Comparison of ENCODE assay signal across 8 mouse cellular contexts in genomic region chr6:87810713-87811669, GRCm38 (mm10). TPM values are rescaled to one million over a fixed set of nuclear protein-coding genes. Genes with fewer than 3 reads are reported as not detected.
DNase-seq lines count a peak whose midpoint lies in the region; ATAC-seq lines count a peak whose summit lies in the region.

No protein-coding gene starts in this region.

- H3K9ac ChIP-seq in heart, embryonic 12.5 days, result peak overlapping the region; percentile 84
- H3K9ac ChIP-seq in kidney, embryonic 15.5 days, result peak overlapping the region; percentile 79
- H3K9ac ChIP-seq in liver, embryonic 13.5 days, result peak overlapping the region; percentile 99
- peak overlapping the region; percentile 57 for H3K9ac ChIP-seq in stomach, embryonic 14.5 days (replicated peaks; ENCODE audit: low read depth, low read length)

- H3K36me3 ChIP-seq in heart, embryonic 12.5 days, result peaks cover 6% of the 10 kb centered on the region
- peaks cover 13% of the 10 kb centered on the region for H3K36me3 ChIP-seq in kidney, embryonic 15.5 days
- H3K36me3 ChIP-seq in liver, embryonic 13.5 days, result peaks cover 32% of the 10 kb centered on the region
- peaks cover 7% of the 10 kb centered on the region; the same call in 1 of the 2 replicates for H3K36me3 ChIP-seq in stomach, embryonic 14.5 days (ENCODE audit: control insufficient read depth, insufficient read depth, low read length)

- ATAC-seq in erythroblast, adult 5-6 weeks (replicated peaks; ENCODE audit: low FRiP score, poor library complexity, severe bottlenecking), result 0 out of 2 replicates have a peak, but pooled peaks have one; percentile 7
- ATAC-seq in heart, embryonic 12.5 days (ENCODE audit: insufficient number of reproducible peaks, low FRiP score), result peak; percentile 22
- ATAC-seq in kidney, embryonic 15.5 days (replicated peaks; ENCODE audit: low FRiP score), result peak; percentile 19
- peak; percentile 6 for ATAC-seq in liver, embryonic 13.5 days (ENCODE audit: low read depth)
- no peak; the same call in 1 of the 2 replicates for ATAC-seq in stomach, embryonic 14.5 days (ENCODE audit: insufficient number of reproducible peaks, insufficient read depth, low FRiP score, low read depth)

- peak; percentile 47 to 64 for DNase-seq in left cerebral cortex, adult 18-20 months (ENCODE audit: low spot score in 2 of 2)
- no peak for DNase-seq in left cerebral cortex, adult 11 months (ENCODE audit: low spot score)
- DNase-seq in liver, embryonic 13.5 days, result peak; percentile 45
- peak; percentile 63 to 65 for DNase-seq in natural killer cell, adult 2 months (ENCODE audit: low spot score in 2 of 2)

- no peaks in the 10 kb centered on the region for H3K9me3 ChIP-seq in heart, embryonic 12.5 days (replicated peaks)
- no peaks in the 10 kb centered on the region for H3K9me3 ChIP-seq in kidney, embryonic 15.5 days (replicated peaks)
- no peaks in the 10 kb centered on the region for H3K9me3 ChIP-seq in liver, embryonic 13.5 days (replicated peaks)
- no peaks in the 10 kb centered on the region for H3K9me3 ChIP-seq in stomach, embryonic 14.5 days (ENCODE audit: control insufficient read depth, low read depth, low read length)

- H3K27ac ChIP-seq in heart, embryonic 12.5 days (ENCODE audit: poor library complexity, severe bottlenecking), result peak overlapping the region; percentile 79
- H3K27ac ChIP-seq in kidney, embryonic 15.5 days, result peak overlapping the region; percentile 91
- peak overlapping the region; percentile 98 for H3K27ac ChIP-seq in liver, embryonic 13.5 days
- peak overlapping the region; percentile 79 for H3K27ac ChIP-seq in stomach, embryonic 14.5 days (ENCODE audit: low read length)

- H3K4me1 ChIP-seq in heart, embryonic 12.5 days (replicated peaks), result peaks cover 23% of the 10 kb centered on the region
- H3K4me1 ChIP-seq in kidney, embryonic 15.5 days, result peaks cover 39% of the 10 kb centered on the region
- peaks cover 65% of the 10 kb centered on the region for H3K4me1 ChIP-seq in liver, embryonic 13.5 days (replicated peaks)
- H3K4me1 ChIP-seq in stomach, embryonic 14.5 days (ENCODE audit: control insufficient read depth, insufficient read depth, low read length), result peaks cover 4% of the 10 kb centered on the region; the same call in 1 of the 2 replicates

- peak overlapping the region; percentile 86 for H3K4me3 ChIP-seq in heart, embryonic 12.5 days
- H3K4me3 ChIP-seq in kidney, embryonic 15.5 days (replicated peaks), result peak overlapping the region; percentile 86
- peak overlapping the region; percentile 94 for H3K4me3 ChIP-seq in liver, embryonic 13.5 days (replicated peaks)
- peak overlapping the region; percentile 78 for H3K4me3 ChIP-seq in stomach, embryonic 14.5 days (ENCODE audit: low read depth, low read length)

- under 1% methylated on average over 75 of the region's 77 CpGs for WGBS in heart, embryonic 12.5 days
- WGBS in kidney, embryonic 15.5 days, result under 1% methylated on average over 77 of the region's 77 CpGs
- WGBS in liver, embryonic 13.5 days (ENCODE audit: insufficient replicate concordance), result under 1% methylated on average over 77 of the region's 77 CpGs
- under 1% methylated on average over 77 of the region's 77 CpGs for WGBS in stomach, embryonic 14.5 days

- H3K27me3 ChIP-seq in heart, embryonic 12.5 days (replicated peaks), result no peaks in the 10 kb centered on the region
- H3K27me3 ChIP-seq in kidney, embryonic 15.5 days, result no peaks in the 10 kb centered on the region
- no peaks in the 10 kb centered on the region for H3K27me3 ChIP-seq in liver, embryonic 13.5 days
- no peaks in the 10 kb centered on the region for H3K27me3 ChIP-seq in stomach, embryonic 14.5 days (ENCODE audit: control insufficient read depth, insufficient read depth, low read length)

- peak overlapping the region; percentile 91 for H3K4me2 ChIP-seq in heart, embryonic 12.5 days
- H3K4me2 ChIP-seq in kidney, embryonic 15.5 days, result peak overlapping the region; percentile 94
- H3K4me2 ChIP-seq in liver, embryonic 13.5 days, result peak overlapping the region; percentile 85
- peak overlapping the region; percentile 82 for H3K4me2 ChIP-seq in stomach, embryonic 14.5 days (replicated peaks; ENCODE audit: low read depth, low read length)

RNA-seq across cellular contexts. Expression of gene Rab43, which starts 1.0 kb away (rescaled TPM):
- 10 to 100 TPM; 12.9 to 23.7 TPM for total RNA-seq in left cerebral cortex, adult 18-20 months (2021)
- 173 and 230 TPM in 2 replicates for total RNA-seq in erythroblast, adult 5-6 weeks (2015; ENCODE audit: low replicate concordance)
- total RNA-seq in erythroblast, adult 5-6 weeks (2017; ENCODE audit: low replicate concordance), result 219 and 239 TPM in 2 replicates
- polyA plus RNA-seq in heart, embryonic 12.5 days (2016; fragmentation: Nextera tagmentation; extraction: Ambion mirVana), result 8.1 and 8.5 TPM in 2 replicates
- 12.6 and 12.7 TPM in 2 replicates for polyA plus RNA-seq in kidney, embryonic 15.5 days (2015; fragmentation: Nextera tagmentation; extraction: Ambion mirVana)
- polyA plus RNA-seq in liver, embryonic 13.5 days (2015; fragmentation: Nextera tagmentation; extraction: Ambion mirVana), result 20.6 and 24.1 TPM in 2 replicates
- polyA plus RNA-seq in stomach, embryonic 14.5 days (2014; fragmentation: Nextera tagmentation; extraction: Ambion mirVana), result 10.9 and 14.9 TPM in 2 replicates

RNA-seq across cellular contexts. Expression of gene Gm45140, which starts 24.6 kb away (rescaled TPM):
- 1 to 10 TPM in 1 of 2 experiments, under 1 TPM in 1; 0.53 to 2.2 TPM for total RNA-seq in left cerebral cortex, adult 18-20 months (2021)
- 1.3 TPM in 2 replicates for total RNA-seq in erythroblast, adult 5-6 weeks (2015; ENCODE audit: low replicate concordance)
- total RNA-seq in erythroblast, adult 5-6 weeks (2017; ENCODE audit: low replicate concordance), result 12.8 and 18.0 TPM in 2 replicates
- 1.9 and 4.8 TPM in 2 replicates for polyA plus RNA-seq in heart, embryonic 12.5 days (2016; fragmentation: Nextera tagmentation; extraction: Ambion mirVana)
- polyA plus RNA-seq in kidney, embryonic 15.5 days (2015; fragmentation: Nextera tagmentation; extraction: Ambion mirVana), result 2.3 and 3.9 TPM in 2 replicates
- polyA plus RNA-seq in liver, embryonic 13.5 days (2015; fragmentation: Nextera tagmentation; extraction: Ambion mirVana), result 3.5 and 5.8 TPM in 2 replicates
- 2.8 and 3.5 TPM in 2 replicates for polyA plus RNA-seq in stomach, embryonic 14.5 days (2014; fragmentation: Nextera tagmentation; extraction: Ambion mirVana)

RNA-seq across cellular contexts. Expression of gene Isy1, which starts 27.6 kb away (rescaled TPM):
- 10 to 100 TPM; 28.0 to 34.2 TPM for total RNA-seq in left cerebral cortex, adult 18-20 months (2021)
- total RNA-seq in erythroblast, adult 5-6 weeks (2015; ENCODE audit: low replicate concordance), result 3.7 and 6.3 TPM in 2 replicates
- 3.5 and 5.0 TPM in 2 replicates for total RNA-seq in erythroblast, adult 5-6 weeks (2017; ENCODE audit: low replicate concordance)
- polyA plus RNA-seq in heart, embryonic 12.5 days (2016; fragmentation: Nextera tagmentation; extraction: Ambion mirVana), result 29.1 and 32.7 TPM in 2 replicates
- polyA plus RNA-seq in kidney, embryonic 15.5 days (2015; fragmentation: Nextera tagmentation; extraction: Ambion mirVana), result 57.3 and 62.9 TPM in 2 replicates
- 51.5 and 63.6 TPM in 2 replicates for polyA plus RNA-seq in liver, embryonic 13.5 days (2015; fragmentation: Nextera tagmentation; extraction: Ambion mirVana)
- 38.1 and 52.8 TPM in 2 replicates for polyA plus RNA-seq in stomach, embryonic 14.5 days (2014; fragmentation: Nextera tagmentation; extraction: Ambion mirVana)

RNA-seq across cellular contexts. Expression of gene Gp9, which starts 33.1 kb away (rescaled TPM):
- under 1 TPM; 0.80 to 0.86 TPM for total RNA-seq in left cerebral cortex, adult 18-20 months (2021)
- total RNA-seq in erythroblast, adult 5-6 weeks (2015; ENCODE audit: low replicate concordance), result 5.4 and 7.7 TPM in 2 replicates
- total RNA-seq in erythroblast, adult 5-6 weeks (2017; ENCODE audit: low replicate concordance), result 4.9 and 5.6 TPM in 2 replicates
- polyA plus RNA-seq in heart, embryonic 12.5 days (2016; fragmentation: Nextera tagmentation; extraction: Ambion mirVana), result 6.2 and 8.2 TPM in 2 replicates
- polyA plus RNA-seq in kidney, embryonic 15.5 days (2015; fragmentation: Nextera tagmentation; extraction: Ambion mirVana), result 1.9 and 2.0 TPM in 2 replicates
- 32.7 and 35.6 TPM in 2 replicates for polyA plus RNA-seq in liver, embryonic 13.5 days (2015; fragmentation: Nextera tagmentation; extraction: Ambion mirVana)
- 0.68 and 0.80 TPM in 2 replicates for polyA plus RNA-seq in stomach, embryonic 14.5 days (2014; fragmentation: Nextera tagmentation; extraction: Ambion mirVana)

RNA-seq across cellular contexts. Expression of gene Cnbp, which starts 39.9 kb away (rescaled TPM):
- 100 to 1,000 TPM; 276 to 291 TPM for total RNA-seq in left cerebral cortex, adult 18-20 months (2021)
- 121 and 143 TPM in 2 replicates for total RNA-seq in erythroblast, adult 5-6 weeks (2015; ENCODE audit: low replicate concordance)
- total RNA-seq in erythroblast, adult 5-6 weeks (2017; ENCODE audit: low replicate concordance), result 172 and 205 TPM in 2 replicates
- 767 and 777 TPM in 2 replicates for polyA plus RNA-seq in heart, embryonic 12.5 days (2016; fragmentation: Nextera tagmentation; extraction: Ambion mirVana)
- polyA plus RNA-seq in kidney, embryonic 15.5 days (2015; fragmentation: Nextera tagmentation; extraction: Ambion mirVana), result 1,107 and 1,171 TPM in 2 replicates
- polyA plus RNA-seq in liver, embryonic 13.5 days (2015; fragmentation: Nextera tagmentation; extraction: Ambion mirVana), result 786 and 880 TPM in 2 replicates
- 1,146 and 1,207 TPM in 2 replicates for polyA plus RNA-seq in stomach, embryonic 14.5 days (2014; fragmentation: Nextera tagmentation; extraction: Ambion mirVana)
